Mouse (Mus musculus) right cerebral cortex, postnatal 14 days (tissue): Measurements from ENCODE around the gene Gm5460.

ENCODE experiments used
- DNase-seq: peaks from one replicate; pipeline ENCODE4 v3.0.0; 2022

Gm5460 gene

DNA sequence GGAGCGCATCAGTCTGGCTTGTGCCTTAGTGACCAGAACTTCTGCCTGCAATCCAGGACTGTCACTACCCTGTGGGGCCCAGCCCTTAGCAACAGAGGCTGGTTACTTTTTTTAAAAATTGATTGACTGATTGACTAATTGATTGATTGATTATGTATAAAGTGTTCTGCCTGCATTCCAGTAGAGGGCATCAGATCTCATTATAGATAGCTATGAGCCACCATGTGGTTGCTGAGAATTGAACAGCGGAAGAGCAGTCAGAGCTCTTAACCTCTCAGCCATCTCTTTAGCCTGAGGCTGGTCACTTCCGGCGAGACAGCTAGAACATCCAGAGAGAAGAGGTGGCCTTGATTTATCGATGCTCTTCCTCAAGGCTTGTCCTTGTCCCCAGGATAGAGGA, 60.7 kb downstream of the Gm5460 start:
- no peak for DNase-seq

DNA sequence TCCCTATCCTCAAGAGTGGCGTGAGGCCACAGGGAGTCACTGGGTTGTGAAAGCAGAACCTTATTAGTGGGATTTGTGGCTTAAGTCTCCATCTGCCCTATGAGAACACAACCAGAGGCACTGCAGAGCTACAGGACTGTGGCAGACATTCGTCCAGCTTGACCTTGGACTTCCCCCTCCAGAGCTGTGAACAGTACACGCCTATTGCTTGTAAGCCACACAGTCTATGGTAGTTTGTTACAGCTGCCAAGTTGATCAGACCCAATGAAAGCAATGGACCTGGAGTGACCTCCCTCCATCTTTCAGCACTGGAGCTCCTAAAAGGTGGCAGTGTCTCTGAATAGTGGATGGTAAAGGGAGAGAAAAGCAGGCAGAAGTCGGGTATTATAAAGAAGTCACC, 61.7 kb downstream of the Gm5460 start:
- no peak for DNase-seq

DNA sequence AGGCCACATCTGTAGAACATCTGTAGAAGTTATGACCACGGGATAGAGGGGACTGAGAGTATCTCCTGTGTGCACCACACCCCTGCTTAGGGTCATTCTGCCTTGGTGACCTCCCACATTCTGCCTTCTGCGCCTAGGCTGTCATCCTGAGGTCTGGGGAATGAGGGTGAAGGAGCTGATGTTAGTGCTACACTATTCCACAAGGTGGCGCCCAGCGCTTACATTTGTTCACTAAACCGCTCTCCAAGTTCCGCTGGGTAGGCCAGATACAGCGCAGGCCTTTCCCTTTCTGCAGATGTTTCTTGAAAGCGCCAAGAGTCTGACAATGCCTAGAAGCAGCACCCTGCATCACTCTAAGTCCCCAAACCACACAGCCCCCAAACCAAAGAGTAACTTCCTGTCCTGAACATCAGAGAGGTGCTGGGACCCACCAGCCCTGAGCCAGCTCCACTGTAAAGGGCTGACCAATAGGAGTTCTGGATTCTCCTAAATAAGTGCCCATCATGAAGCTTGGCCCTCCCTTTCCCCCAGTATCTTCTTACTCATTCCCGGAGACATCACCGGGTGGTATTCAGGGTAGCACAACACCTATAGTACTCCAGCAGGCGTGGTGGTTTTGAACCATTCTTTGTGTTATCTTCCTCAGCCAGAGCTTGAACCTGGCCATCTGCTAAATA, 63.9 kb downstream of the Gm5460 start:
- DNase-seq, result peak; percentile 80

DNA sequence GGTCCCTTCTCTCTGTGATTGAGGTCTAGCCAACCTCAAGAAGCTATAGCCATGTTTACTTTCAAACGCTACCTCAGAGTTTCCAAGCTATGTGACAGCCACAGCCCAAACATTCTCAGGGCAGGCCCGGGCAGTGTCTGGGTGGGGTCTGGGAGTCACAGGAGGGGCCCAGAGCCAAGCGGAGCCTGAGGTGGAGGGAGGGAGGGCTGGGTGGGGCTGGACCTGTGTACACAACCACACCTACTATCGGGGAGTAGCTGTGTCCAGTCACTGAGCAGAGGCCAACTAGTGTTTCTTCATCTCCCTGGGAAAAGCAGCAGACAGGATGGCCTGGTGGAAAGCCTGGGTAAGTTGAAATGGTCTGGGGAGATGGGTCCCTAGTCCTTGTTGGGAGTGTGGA, 69.2 kb downstream of the Gm5460 start, which contains the start of gene Anxa8:
Gene Anxa8, plus strand, starts transcription at position 251 of the 400 bp plus-strand sequence.
- DNase-seq, result no peak

- no peak for DNase-seq
Observed at GRCm38 (mm10) chr14:34086806-34087205, 70.2 kb downstream of the Gm5460 start.

- no peak for DNase-seq
Observed at GRCm38 (mm10) chr14:34087856-34088398, 71.4 kb downstream of the Gm5460 start.

DNA sequence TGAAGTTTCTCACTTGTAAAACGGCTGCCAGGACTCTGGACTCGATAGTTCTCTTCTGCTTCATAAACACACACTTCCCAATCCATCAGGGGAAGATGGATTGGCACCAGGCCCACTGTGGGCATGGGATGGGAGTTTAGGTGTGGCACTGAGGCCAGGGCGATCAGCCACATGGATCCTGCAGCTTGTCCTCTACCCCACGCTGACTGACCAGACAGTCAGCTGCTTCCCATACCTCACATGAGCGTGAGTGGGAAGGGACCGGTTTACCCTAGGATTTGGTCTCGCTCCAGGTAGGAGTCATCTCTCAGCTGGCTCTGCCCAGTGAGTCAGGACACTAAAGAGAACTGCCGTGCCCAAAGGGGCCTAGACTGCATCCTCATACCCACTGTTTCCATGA, 73.2 kb downstream of the Gm5460 start:
- no peak for DNase-seq

DNA sequence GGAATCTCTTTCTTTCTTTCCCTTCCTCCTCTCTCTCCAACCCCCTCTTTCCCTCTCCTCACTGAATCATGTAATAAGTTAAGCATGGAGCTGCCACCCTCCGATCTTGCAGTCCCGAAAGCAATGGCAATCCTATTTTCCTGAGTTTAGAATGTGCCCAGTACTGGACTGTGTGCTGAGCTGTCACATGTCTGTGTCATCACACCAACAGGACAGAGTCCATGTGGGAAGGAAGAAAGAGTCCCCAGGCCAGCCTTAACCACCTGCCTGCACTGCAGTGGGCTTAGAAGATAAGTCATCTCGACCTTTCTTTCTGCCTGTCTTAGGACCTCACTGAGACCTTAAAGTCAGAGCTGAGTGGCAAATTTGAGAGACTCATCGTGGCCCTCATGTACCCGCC, 74.9 kb downstream of the Gm5460 start:
- no peak for DNase-seq

DNA sequence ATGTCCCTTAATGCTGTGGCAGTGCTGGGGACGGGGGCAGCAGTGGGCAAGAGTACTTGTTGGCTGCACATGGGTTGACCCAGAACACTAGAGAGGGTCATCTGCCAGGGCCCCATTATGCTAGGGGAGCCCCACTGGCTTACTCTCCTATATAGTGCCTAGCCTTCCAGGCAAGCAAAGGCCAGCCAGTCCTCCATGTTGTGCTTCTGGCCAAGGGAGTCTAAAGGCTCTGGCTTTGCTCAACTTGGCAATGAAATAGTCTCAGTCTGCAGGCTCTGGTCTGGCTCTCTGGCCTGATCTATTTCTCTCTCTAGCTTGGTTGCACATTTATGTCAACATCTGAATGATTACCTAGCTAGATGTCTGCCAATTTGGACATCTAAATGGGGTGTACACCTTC, 76.3 kb downstream of the Gm5460 start:
- DNase-seq, result no peak

- no peak for DNase-seq
Observed at GRCm38 (mm10) chr14:34096161-34096560, 79.6 kb downstream of the Gm5460 start.
